Mouse (Mus musculus): ENCODE data around the gene Slc4a5.

GRCm38 (mm10) chr6:83277151-83277550 lies 57.5 kb downstream of the Slc4a5 start:
- TF ChIP-seq CTCF (IDR thresholded peaks at IDR 0.05) (no peak), EP300 (IDR thresholded peaks at IDR 0.05) (no peak)
